Mouse (Mus musculus): ENCODE results near the gene Trp53inp2. TPM values are rescaled to one million over a fixed set of nuclear protein-coding genes. Genes with fewer than 3 reads are reported as not detected.

The Trp53inp2 gene
- total and polyA plus RNA-seq, 3 experiments: 2.8 to 6.2 (median 3.3) TPM

- Histone ChIP-seq H3K9me3 (replicated peaks) (no peaks in the 10 kb centered on the region), H3K27me3 (ENCODE audit: insufficient read depth, low read length) (no peaks in the 10 kb centered on the region), H3K36me3 (replicated peaks) (peaks cover 44% of the 10 kb centered on the region), H3K4me3 (ENCODE audit: low read depth, low read length) (no peak overlapping the region), H3K4me1 (ENCODE audit: insufficient read depth, low read depth, low read length) (no peaks in the 10 kb centered on the region)
- DNase-seq (ENCODE audit: low spot score): no peak
- no peak for ATAC-seq (ENCODE audit: extremely low read depth, insufficient number of reproducible peaks, low FRiP score, poor library complexity, severe bottlenecking)
- TF ChIP-seq GATA2 (IDR thresholded peaks at IDR 0.05; ENCODE audit: borderline replicate concordance, low read depth, low read length) (no peak), POLR2AphosphoS5 (IDR thresholded peaks at IDR 0.05; ENCODE audit: insufficient replicate concordance, low read depth, low read length) (no peak), CTCF (IDR thresholded peaks at IDR 0.05; ENCODE audit: low read depth, low read length) (no peak), TAL1 (conservative IDR thresholded peaks at IDR 0.05; ENCODE audit: low read depth, low read length) (no peak), GATA1 (IDR thresholded peaks at IDR 0.05; ENCODE audit: borderline replicate concordance, low read length) (no peak)
Observed at GRCm38 (mm10) chr2:155436445-155436844, 55.6 kb downstream of the Trp53inp2 start.

Other genes with a start within 250 kb of the Trp53inp2 start
- gene Itch, start 247.6 kb upstream of the Trp53inp2 start, total RNA-seq (2014; fragmentation: Nextera tagmentation): 65.6 and 66.5 TPM in 2 replicates
- gene Itch, start 247.6 kb upstream of the Trp53inp2 start, total RNA-seq (2017): 53.9 and 63.4 TPM in 2 replicates
- 1.8 TPM in 2 replicates for gene Itch, start 247.6 kb upstream of the Trp53inp2 start, polyA plus RNA-seq (2012)
- 291 and 350 TPM in 2 replicates for gene Dynlrb1, start 144.5 kb upstream of the Trp53inp2 start, total RNA-seq (2014; fragmentation: Nextera tagmentation)
- gene Dynlrb1, start 144.5 kb upstream of the Trp53inp2 start, total RNA-seq (2017): 176 and 200 TPM in 2 replicates
- 55.5 and 117 TPM in 2 replicates for gene Dynlrb1, start 144.5 kb upstream of the Trp53inp2 start, polyA plus RNA-seq (2012)
- gene Map1lc3a, start 104.8 kb upstream of the Trp53inp2 start, total RNA-seq (2014; fragmentation: Nextera tagmentation): not detected in 2 replicates
- gene Map1lc3a, start 104.8 kb upstream of the Trp53inp2 start, total RNA-seq (2017): 2.3 and 9.6 TPM in 2 replicates
- gene Map1lc3a, start 104.8 kb upstream of the Trp53inp2 start, polyA plus RNA-seq (2012): 7.1 and 10.4 TPM in 2 replicates
- 43.3 and 49.1 TPM in 2 replicates for gene Pigu, start 23.6 kb upstream of the Trp53inp2 start, total RNA-seq (2014; fragmentation: Nextera tagmentation)
- 28.5 TPM in 2 replicates for gene Pigu, start 23.6 kb upstream of the Trp53inp2 start, total RNA-seq (2017)
- gene Pigu, start 23.6 kb upstream of the Trp53inp2 start, polyA plus RNA-seq (2012): 12.3 and 13.0 TPM in 2 replicates
- 89.8 and 99.2 TPM in 2 replicates for gene Ncoa6, start 92.8 kb downstream of the Trp53inp2 start, total RNA-seq (2014; fragmentation: Nextera tagmentation)
- gene Ncoa6, start 92.8 kb downstream of the Trp53inp2 start, total RNA-seq (2017): 15.0 and 15.7 TPM in 2 replicates
- gene Ncoa6, start 92.8 kb downstream of the Trp53inp2 start, polyA plus RNA-seq (2012): 47.3 and 48.8 TPM in 2 replicates
- gene Acss2, start 136.9 kb downstream of the Trp53inp2 start, total RNA-seq (2014; fragmentation: Nextera tagmentation): 56.9 and 66.9 TPM in 2 replicates
- gene Acss2, start 136.9 kb downstream of the Trp53inp2 start, total RNA-seq (2017): 69.8 and 78.6 TPM in 2 replicates
- gene Acss2, start 136.9 kb downstream of the Trp53inp2 start, polyA plus RNA-seq (2012): 32.9 and 42.0 TPM in 2 replicates
- gene Ggt7, start 137.2 kb downstream of the Trp53inp2 start, total RNA-seq (2014; fragmentation: Nextera tagmentation): not detected in 2 replicates
- not detected in 2 replicates for gene Ggt7, start 137.2 kb downstream of the Trp53inp2 start, total RNA-seq (2017)
- not detected in 2 replicates for gene Ggt7, start 137.2 kb downstream of the Trp53inp2 start, polyA plus RNA-seq (2012)
- 7.3 and 10.6 TPM in 2 replicates for gene Gss, start 211.8 kb downstream of the Trp53inp2 start, total RNA-seq (2014; fragmentation: Nextera tagmentation)
- 22.0 and 25.7 TPM in 2 replicates for gene Gss, start 211.8 kb downstream of the Trp53inp2 start, total RNA-seq (2017)
- gene Gss, start 211.8 kb downstream of the Trp53inp2 start, polyA plus RNA-seq (2012): 14.6 and 16.5 TPM in 2 replicates
- gene Myh7b, start 230.2 kb downstream of the Trp53inp2 start, total RNA-seq (2014; fragmentation: Nextera tagmentation): 2.3 and 2.4 TPM in 2 replicates
- gene Myh7b, start 230.2 kb downstream of the Trp53inp2 start, total RNA-seq (2017): 1.4 and 1.7 TPM in 2 replicates
- gene Myh7b, start 230.2 kb downstream of the Trp53inp2 start, polyA plus RNA-seq (2012): 8.3 and 11.1 TPM in 2 replicates